Mouse (Mus musculus) limb, embryonic 13.5 days (tissue): ENCODE results near the gene Apol7a. TPM values are rescaled to one million over a fixed set of nuclear protein-coding genes. Genes with fewer than 3 reads are reported as not detected.

Experiments used
- ATAC-seq: fragments of 200-750 bp; cut with Nextera tagmentation; 2 replicates; pipeline ENCODE4 v1.8.0; 2017; ENCODE audit warnings: low read depth, moderate number of reproducible peaks, moderate TSS enrichment; ENCODE audit not compliant: low FRiP score
- H3K27ac ChIP-seq: fragments of 300-500 bp; sonication (generic); 2 replicates; pipeline ENCODE4 v1.5.1; 2015; ENCODE audit warnings: inconsistent platforms, mild to moderate bottlenecking, moderate library complexity
- H3K27me3 ChIP-seq: fragments of 300-500 bp; sonication (generic); 2 replicates; pipeline ENCODE4 v1.6.1; 2015; ENCODE audit warnings: mild to moderate bottlenecking, inconsistent platforms
- H3K36me3 ChIP-seq: fragments of 300-500 bp; sonication (generic); 2 replicates; pipeline ENCODE4 v1.6.1; 2015; ENCODE audit warnings: inconsistent platforms, mild to moderate bottlenecking, moderate library complexity
- H3K4me1 ChIP-seq: fragments of 300-500 bp; sonication (generic); 2 replicates; pipeline ENCODE4 v1.6.1; 2015; ENCODE audit warnings: inconsistent platforms
- H3K4me2 ChIP-seq: fragments of 300-500 bp; sonication (generic); replicated peaks from 2 replicates; pipeline ENCODE4 v1.6.1; 2015; ENCODE audit warnings: inconsistent platforms, mild to moderate bottlenecking, moderate library complexity
- H3K4me3 ChIP-seq: fragments of 300-500 bp; sonication (generic); 2 replicates; pipeline ENCODE4 v1.5.1; 2015; ENCODE audit warnings: moderate library complexity, mild to moderate bottlenecking, inconsistent platforms
- H3K9ac ChIP-seq: fragments of 300-500 bp; sonication (generic); 2 replicates; pipeline ENCODE4 v1.6.1; 2015; ENCODE audit warnings: mild to moderate bottlenecking, inconsistent platforms
- H3K9me3 ChIP-seq: fragments of 300-500 bp; sonication (generic); 2 replicates; pipeline ENCODE4 v1.6.1; 2016; ENCODE audit warnings: inconsistent platforms
- WGBS: fragments of 180-500 bp; shearing (Covaris S2); methylation state at CpG from one replicate; pipeline ENCODE4 v1.1.7; 2015; 5-methylcytosine and 5-hydroxymethylcytosine counted together
- polyA plus RNA-seq: library from polyadenylated mRNA; unstranded; fragments of >200 nt; fragmentation: Nextera tagmentation; extraction: Ambion mirVana; gene quantifications from 2 replicates; pipeline ENCODE4 v1.2.1, GENCODE M21; 2015

The Apol7a gene
- polyA plus RNA-seq, 1 experiment from 2014 or later: not detected

DNA sequence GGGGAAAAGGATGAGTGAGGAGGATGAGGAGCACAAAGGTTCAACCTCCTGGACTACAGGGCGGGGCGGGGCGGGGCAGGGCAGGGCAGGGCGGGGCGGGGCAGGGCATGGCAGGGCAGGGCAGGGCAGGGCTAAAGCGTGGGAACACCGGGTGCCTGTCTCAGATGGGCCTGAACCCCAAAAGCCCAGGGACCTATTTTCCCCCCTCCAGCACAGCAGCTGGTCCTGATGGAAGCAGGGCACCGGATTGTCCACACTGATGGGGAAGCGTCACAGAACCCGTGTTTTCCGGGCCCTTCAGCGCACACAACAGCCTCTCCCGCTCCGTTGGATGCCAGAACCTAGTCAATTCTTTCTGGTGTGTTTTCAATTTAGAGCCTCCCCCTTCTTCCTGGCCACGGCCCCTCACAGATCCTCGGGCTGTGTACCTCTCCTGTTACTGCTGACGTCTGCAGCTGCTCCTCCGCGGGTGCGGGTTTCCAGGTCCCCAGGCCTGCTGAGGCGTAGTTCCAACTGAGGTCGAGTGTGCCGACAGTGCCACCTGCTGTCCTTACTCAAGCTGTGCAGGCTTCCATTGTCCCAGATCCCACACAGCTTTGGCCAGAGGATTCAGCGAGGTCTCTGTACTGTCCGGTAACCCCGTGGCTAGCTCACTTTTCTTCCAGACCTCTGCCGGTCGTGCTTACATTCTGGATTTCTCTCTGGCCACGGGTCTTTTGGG is 40.4 kb downstream of the Apol7a start:
- 3% methylated on average over 29 of the region's 29 CpGs for WGBS
- peak overlapping the region; percentile 88; the same call in 1 of the 2 replicates for H3K27ac ChIP-seq

DNA sequence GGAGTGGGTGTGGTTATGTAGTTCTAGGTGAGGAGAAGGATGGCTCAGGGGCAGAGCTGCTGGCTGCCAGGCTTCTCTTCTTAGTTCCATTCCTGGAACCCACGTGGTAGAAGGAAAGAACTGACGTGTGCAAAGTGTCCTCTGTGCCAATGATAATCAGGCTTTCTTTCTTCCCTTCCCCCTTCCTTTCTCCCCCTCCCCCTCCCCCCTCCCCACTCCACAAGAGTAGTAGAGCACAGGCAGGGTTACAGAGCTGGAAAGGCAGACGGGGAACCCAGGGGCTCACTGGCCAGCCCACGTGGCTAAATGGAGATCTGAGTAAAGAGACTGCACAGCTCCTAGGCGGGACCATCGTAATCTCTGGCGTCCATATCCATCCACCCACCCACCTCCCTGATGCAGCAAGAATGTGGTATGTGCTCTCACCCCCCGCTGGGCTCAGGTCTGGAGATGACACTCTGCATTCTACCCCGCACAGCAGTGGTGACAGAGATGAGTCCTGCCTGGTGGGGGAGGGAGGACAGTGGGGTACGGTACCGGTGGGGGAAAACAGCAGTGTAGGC is 42.6 kb downstream of the Apol7a start:
- ATAC-seq: no peak
- no peaks in the 10 kb centered on the region for H3K9me3 ChIP-seq

More for the DNA sequence above, 40.4 kb downstream of the Apol7a start:
- Histone ChIP-seq H3K4me2 (peak overlapping the region; percentile 57), H3K9me3 (no peaks in the 10 kb centered on the region), H3K27me3 (no peaks in the 10 kb centered on the region), H3K4me1 (peaks cover 47% of the 10 kb centered on the region), H3K36me3 (no peaks in the 10 kb centered on the region), H3K4me3 (peak overlapping the region; percentile 32), H3K9ac (peak overlapping the region; percentile 69)
- ATAC-seq: peak; percentile 95

DNA sequence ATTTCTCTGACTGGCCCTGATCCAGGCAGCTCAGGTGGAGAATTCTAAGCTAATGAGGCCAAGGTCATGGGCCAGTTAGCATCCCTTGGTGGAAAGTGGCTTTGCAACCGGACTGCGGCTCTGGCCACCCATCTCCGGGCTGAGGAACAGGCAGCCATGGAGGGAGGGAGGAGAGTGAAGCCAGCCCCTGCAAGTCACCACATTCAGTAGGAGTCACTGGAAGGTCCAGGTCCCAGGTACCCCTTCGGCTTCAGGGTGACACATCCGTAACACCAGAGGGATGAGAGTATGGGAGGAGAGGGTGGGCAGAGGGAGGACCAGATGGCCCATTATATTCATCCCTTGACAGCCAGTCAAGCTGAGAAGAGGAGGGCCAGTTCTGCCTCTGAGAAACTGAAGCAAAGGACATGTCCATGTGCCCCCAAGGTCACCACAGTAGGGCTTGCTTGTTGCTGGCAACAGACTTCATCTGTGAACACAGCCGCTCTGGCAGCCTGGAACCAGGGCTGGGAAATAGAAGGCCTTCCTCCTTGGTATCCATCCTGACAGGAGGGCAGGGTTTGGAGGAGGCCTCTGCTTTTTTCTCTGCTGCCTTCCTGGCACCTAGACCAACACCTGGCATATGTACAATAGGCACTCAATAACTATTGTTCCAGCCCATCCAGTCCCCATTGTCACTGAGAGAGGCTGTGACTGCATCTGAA is 43.9 kb downstream of the Apol7a start:
- peaks cover 35% of the 10 kb centered on the region for H3K4me1 ChIP-seq
- no peak overlapping the region for H3K27ac ChIP-seq
- H3K36me3 ChIP-seq: no peaks in the 10 kb centered on the region
- H3K27me3 ChIP-seq: no peaks in the 10 kb centered on the region
- H3K4me3 ChIP-seq: no peak overlapping the region
- no peak for ATAC-seq
- H3K9me3 ChIP-seq: no peaks in the 10 kb centered on the region
- no peak overlapping the region for H3K4me2 ChIP-seq
- WGBS: 80% methylated on average over 6 of the region's 6 CpGs
- no peak overlapping the region for H3K9ac ChIP-seq

More for the DNA sequence above, 42.6 kb downstream of the Apol7a start:
- Histone ChIP-seq H3K36me3 (no peaks in the 10 kb centered on the region), H3K4me3 (no peak overlapping the region), H3K9ac (peak overlapping the region; percentile 48), H3K4me2 (peak overlapping the region; percentile 42), H3K27me3 (no peaks in the 10 kb centered on the region), H3K27ac (no peak overlapping the region), H3K4me1 (peaks cover 35% of the 10 kb centered on the region)
- WGBS: 13% methylated on average over 11 of the region's 11 CpGs

DNA sequence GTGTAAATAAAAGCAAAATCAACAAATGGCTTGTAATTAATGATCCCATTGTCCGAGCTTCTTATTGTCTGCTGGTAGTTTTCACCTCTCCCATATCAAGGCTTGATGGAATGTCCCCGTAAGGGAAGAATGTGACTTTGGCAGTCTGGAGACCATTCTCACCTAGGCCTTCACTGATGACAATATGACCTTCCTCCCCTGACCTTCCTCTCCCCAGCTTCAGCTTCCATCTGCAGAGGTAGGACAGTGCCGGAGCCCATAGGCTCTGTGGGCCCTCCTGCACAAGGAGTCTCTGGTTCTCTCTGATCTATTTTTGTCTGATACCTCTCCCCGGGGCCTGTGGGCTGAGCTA is 44.4 kb downstream of the Apol7a start:
- H3K36me3 ChIP-seq: no peaks in the 10 kb centered on the region
- H3K27ac ChIP-seq: no peak overlapping the region
- WGBS: 51% methylated on average over 4 of the region's 4 CpGs
- ATAC-seq: no peak
- H3K4me1 ChIP-seq: peaks cover 34% of the 10 kb centered on the region
- no peak overlapping the region for H3K4me2 ChIP-seq
- no peaks in the 10 kb centered on the region for H3K27me3 ChIP-seq
- H3K9ac ChIP-seq: no peak overlapping the region
- H3K4me3 ChIP-seq: no peak overlapping the region
- H3K9me3 ChIP-seq: no peaks in the 10 kb centered on the region

DNA sequence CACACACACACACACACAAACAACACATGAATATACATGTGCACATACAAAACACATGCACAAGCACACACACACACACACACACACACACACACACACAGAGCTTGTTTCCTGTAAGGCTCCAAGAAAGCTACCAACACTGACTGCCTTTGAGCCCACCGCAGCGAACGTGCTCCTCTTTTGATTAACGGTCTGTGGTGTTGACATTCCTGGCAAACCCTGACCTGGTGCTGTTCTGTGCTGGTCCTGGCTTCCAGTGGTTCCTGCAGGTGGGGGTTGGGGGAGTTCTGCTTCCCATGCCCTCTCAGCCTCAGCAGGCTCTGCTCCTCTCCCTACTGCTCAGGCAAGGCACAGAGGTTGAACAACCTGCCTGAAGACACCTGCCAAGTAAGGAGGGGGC is 45.1 kb downstream of the Apol7a start:
- ATAC-seq: no peak
- Histone ChIP-seq H3K9me3 (no peaks in the 10 kb centered on the region), H3K27me3 (no peaks in the 10 kb centered on the region), H3K9ac (0 out of 2 replicates have a peak overlapping the region, but pooled peaks have one; percentile 8), H3K4me2 (no peak overlapping the region), H3K27ac (no peak overlapping the region), H3K4me3 (no peak overlapping the region), H3K36me3 (no peaks in the 10 kb centered on the region), H3K4me1 (peaks cover 26% of the 10 kb centered on the region)
- WGBS: 22% methylated on average over 4 of the region's 4 CpGs

- WGBS: 55% methylated on average over 7 of the region's 7 CpGs
- no peak for ATAC-seq
- Histone ChIP-seq H3K9ac (no peak overlapping the region), H3K9me3 (no peaks in the 10 kb centered on the region), H3K36me3 (no peaks in the 10 kb centered on the region), H3K27ac (no peak overlapping the region; the same call in 1 of the 2 replicates), H3K4me2 (no peak overlapping the region), H3K4me3 (no peak overlapping the region), H3K4me1 (peaks cover 23% of the 10 kb centered on the region), H3K27me3 (no peaks in the 10 kb centered on the region)
These were observed 46.0 kb downstream of the Apol7a start for GRCm38 (mm10) chr15:77352863-77353262.

DNA sequence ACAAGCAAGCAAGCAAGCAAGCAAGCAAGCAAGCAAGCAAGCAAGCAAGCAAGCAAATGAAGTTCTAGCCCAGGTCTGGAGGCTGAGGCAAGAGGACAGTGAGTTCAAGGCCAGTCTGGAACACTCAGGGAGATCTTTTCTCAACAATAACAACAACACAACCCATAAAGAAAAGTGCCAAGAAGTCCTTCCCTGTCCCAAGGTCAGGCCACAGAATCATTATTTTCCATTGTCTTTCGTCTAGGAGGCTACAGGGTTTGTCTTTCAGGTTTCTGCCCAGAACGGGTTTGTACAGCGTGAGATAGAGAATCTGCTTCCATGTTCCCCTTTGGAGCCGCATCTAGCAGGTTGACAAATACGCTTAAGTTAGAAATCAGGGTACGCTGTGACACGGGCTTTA is 48.8 kb downstream of the Apol7a start:
- no peak for ATAC-seq
- no peaks in the 10 kb centered on the region for H3K27me3 ChIP-seq
- no peak overlapping the region for H3K4me2 ChIP-seq
- H3K36me3 ChIP-seq: no peaks in the 10 kb centered on the region
- no peak overlapping the region for H3K4me3 ChIP-seq
- peaks cover 11% of the 10 kb centered on the region for H3K4me1 ChIP-seq
- WGBS: 90% methylated on average over 7 of the region's 7 CpGs
- H3K9ac ChIP-seq: no peak overlapping the region
- H3K27ac ChIP-seq: no peak overlapping the region
- no peaks in the 10 kb centered on the region for H3K9me3 ChIP-seq

DNA sequence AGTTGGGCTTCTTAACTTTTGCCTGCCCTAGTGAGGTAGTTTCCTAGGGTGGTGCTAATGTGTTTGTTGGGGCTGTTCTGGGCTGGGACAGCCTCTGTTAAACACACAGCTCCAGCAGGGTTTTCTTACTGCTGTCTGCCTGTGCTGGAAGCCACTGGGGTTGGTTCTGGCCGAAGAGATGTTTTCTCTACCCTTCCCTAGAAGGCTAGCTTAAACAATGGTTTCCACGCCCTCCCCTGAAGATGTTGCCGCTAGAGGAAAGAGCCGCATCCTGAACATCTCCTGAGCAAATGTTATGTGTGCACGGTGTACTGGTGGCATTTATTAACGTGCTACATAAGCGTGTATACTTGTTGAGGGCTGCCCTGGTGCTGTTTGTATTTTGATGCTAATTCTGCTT is 50.8 kb downstream of the Apol7a start:
- Histone ChIP-seq H3K36me3 (no peaks in the 10 kb centered on the region), H3K9me3 (no peaks in the 10 kb centered on the region), H3K4me2 (no peak overlapping the region), H3K4me3 (no peak overlapping the region), H3K27ac (no peak overlapping the region), H3K4me1 (peaks cover 19% of the 10 kb centered on the region), H3K9ac (no peak overlapping the region), H3K27me3 (no peaks in the 10 kb centered on the region)
- 81% methylated on average over 7 of the region's 7 CpGs for WGBS
- no peak for ATAC-seq

- H3K36me3 ChIP-seq: no peaks in the 10 kb centered on the region
- peak overlapping the region; percentile 58 for H3K4me2 ChIP-seq
- H3K4me3 ChIP-seq: peak overlapping the region; percentile 26
- H3K9ac ChIP-seq: peak overlapping the region; percentile 60
- H3K27ac ChIP-seq: peak overlapping the region; percentile 86
- H3K4me1 ChIP-seq: peaks cover 31% of the 10 kb centered on the region
- peak; percentile 62; the same call in 1 of the 2 replicates for ATAC-seq
- 16% methylated on average over 17 of the region's 17 CpGs for WGBS
- no peaks in the 10 kb centered on the region for H3K9me3 ChIP-seq
- no peaks in the 10 kb centered on the region for H3K27me3 ChIP-seq
These were observed 54.5 kb downstream of the Apol7a start for GRCm38 (mm10) chr15:77344127-77345125.

- 5% methylated on average over 13 of the region's 13 CpGs for WGBS
- H3K9me3 ChIP-seq: no peaks in the 10 kb centered on the region
- peak overlapping the region; percentile 26 for H3K4me3 ChIP-seq
- H3K4me1 ChIP-seq: peaks cover 31% of the 10 kb centered on the region
- peak; percentile 70; the same call in 1 of the 2 replicates for ATAC-seq
- no peaks in the 10 kb centered on the region for H3K36me3 ChIP-seq
- no peaks in the 10 kb centered on the region for H3K27me3 ChIP-seq
- H3K27ac ChIP-seq: peak overlapping the region; percentile 86
- peak overlapping the region; percentile 58 for H3K4me2 ChIP-seq
- peak overlapping the region; percentile 60 for H3K9ac ChIP-seq
These were observed 55.3 kb downstream of the Apol7a start for GRCm38 (mm10) chr15:77343527-77344091.

GRCm38 (mm10) chr15:77342962-77343526 is 55.9 kb downstream of the Apol7a start:
- Histone ChIP-seq H3K4me1 (peaks cover 32% of the 10 kb centered on the region), H3K4me3 (peak overlapping the region; percentile 26), H3K36me3 (no peaks in the 10 kb centered on the region), H3K9ac (peak overlapping the region; percentile 60), H3K9me3 (no peaks in the 10 kb centered on the region), H3K4me2 (peak overlapping the region; percentile 58), H3K27me3 (no peaks in the 10 kb centered on the region), H3K27ac (peak overlapping the region; percentile 86)
- WGBS: 35% methylated on average over 18 of the region's 18 CpGs
- no peak for ATAC-seq
